Mouse (Mus musculus) right cerebral cortex, postnatal 25 days (tissue): ENCODE results near the gene Twf2.

ENCODE experiments used
- DNase-seq: peaks from one replicate; pipeline ENCODE4 v3.0.0; 2022

Gene Twf2

DNA sequence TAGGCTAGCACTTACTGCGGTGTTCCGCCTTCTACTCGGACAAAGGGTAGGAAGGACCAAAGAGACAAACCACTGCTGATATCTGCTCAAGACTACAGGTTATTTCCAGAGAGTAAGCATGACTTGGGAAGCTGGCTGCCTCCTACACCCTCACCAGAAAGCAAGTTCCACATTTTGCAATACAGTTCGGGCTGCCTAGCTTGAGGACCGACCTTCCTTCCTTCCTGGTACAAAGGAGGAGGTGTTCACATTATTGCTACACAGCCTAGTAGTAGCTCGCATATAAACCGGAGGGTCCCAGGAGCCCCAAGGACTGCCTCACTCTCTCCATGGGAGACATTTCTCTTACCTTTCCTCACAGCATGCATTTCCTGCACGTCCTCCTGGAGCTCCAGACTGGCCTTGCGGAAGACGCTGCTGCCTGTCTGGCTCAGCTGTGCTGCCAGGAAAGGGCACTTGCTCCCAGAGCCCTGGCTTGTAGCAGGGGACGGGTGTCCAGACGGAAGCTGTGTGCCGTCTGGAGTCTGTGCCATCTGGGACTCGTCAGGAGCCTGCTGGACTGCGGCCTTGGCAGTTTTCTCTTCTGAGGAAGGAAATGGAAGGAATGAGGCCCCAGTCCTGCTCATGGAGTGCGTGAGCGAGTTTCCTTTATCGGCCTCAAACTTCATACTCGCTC lies 40.0 kb downstream of the Twf2 start:
- DNase-seq: no peak

DNA sequence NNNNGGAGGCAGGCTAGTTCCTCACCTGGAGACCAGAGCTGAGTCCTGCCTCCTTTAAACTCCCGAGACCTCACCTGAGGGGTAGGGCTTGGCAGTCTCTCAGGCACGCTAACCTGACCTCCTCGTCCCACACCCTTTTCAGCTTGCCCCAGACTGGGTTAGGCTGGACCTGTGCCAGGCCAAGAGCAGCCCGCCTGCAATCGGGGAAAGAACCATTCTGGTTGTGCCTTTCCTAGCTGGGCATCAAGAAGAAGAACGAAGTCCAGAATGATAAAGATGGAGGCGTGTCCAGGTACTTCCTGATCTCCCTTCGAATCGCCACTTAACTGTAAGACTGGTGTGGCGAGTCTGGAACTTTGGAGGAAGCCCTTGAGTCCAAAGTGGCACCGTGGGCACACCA lies 46.6 kb downstream of the Twf2 start:
- DNase-seq: no peak

DNA sequence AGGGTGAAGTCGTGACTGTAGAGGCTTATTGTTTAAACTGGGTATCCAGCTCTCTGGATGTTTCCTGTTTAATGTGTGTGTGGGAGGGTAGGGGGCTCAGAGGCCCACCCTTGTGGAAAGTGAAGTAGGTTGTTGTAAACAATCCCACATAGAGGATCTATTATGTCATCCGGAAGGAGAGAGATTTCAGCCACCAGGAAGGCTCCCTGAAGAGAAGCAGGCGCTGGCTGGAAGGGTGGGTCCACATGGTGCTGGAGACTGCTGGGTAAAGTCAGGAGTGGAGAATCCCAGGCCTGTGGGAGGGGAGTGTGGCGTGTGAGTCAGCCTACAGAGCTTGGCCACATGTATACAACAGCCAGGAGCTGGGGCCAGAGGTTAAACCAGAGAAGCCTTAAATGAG lies 47.3 kb downstream of the Twf2 start:
- DNase-seq: no peak

DNA sequence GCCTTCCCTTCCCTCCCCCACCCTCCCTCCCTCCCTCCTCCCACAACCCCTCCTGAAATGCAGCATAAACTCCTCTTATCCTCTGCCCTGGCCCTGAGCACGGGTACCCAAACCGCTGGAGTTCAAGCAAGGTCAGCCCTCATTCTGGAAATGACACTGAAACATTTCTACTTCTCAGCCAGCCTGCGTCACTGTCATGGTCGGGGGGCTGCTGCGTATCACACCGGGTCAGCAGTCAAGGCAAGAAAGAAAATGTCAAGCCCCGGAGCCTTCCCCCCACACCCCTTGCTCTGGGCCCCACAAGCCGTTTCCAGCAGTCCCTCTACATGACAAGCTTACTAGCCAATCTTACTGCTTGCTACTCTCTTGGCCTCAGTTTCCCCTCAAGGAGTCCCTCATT lies 48.2 kb downstream of the Twf2 start:
- DNase-seq: no peak

DNA sequence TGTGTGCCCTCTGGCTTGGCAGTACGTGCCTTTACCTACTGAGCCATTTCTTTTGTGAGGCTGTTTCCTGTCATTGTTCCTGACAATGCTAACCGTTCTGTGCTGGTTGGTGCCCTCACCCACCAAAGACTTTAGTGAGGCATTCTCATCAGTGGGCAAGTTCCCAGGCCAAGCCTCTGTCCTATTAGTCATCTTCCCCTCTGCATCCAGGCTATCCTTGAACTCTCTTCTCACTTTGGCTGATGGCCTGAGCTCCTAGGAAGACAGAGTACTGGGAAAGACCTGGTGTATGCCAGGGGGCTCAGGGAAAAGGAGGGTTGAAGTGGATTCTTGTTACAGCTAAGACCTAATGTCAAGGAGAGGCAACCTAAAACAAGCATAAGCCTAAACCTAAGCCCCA lies 51.1 kb downstream of the Twf2 start:
- no peak for DNase-seq

DNA sequence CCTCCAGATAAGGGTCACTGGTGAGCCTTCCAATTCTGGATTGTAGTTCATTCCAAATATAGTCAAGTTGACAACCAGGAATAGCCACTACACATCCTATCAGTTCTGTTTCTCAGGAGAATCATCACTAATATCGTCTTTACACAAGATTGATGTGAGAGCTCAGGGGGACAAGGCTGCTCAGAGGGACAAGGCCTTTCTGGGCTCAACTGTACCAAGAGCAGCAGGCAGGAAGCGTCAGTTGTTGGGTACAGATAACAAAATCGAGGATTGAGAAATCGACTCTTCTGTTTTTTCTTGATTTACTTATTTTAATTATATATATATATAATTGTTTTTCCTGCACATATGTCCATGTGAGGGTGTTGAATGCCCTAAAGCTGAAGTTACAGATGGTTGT lies 55.5 kb downstream of the Twf2 start:
- DNase-seq: no peak

DNA sequence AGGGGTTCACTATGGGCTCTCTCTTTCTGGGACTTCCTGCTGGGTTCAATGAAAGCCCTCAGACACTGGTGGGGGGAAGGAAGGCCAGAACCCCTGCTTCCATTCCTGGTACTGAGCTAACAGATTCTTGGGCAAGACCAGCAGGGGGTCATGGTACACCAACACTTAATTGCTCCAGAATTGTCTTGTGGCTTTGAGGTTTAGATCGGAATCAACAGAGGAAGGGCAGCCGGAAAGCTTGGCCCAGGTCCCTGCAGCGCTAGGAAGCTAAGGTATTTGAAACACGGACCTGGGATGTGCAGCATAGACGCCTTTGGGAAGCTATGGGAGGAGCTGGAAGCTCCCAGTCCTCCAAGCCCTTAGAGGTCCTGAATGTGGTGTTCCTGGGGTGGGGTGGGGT lies 56.1 kb downstream of the Twf2 start:
- no peak for DNase-seq

DNA sequence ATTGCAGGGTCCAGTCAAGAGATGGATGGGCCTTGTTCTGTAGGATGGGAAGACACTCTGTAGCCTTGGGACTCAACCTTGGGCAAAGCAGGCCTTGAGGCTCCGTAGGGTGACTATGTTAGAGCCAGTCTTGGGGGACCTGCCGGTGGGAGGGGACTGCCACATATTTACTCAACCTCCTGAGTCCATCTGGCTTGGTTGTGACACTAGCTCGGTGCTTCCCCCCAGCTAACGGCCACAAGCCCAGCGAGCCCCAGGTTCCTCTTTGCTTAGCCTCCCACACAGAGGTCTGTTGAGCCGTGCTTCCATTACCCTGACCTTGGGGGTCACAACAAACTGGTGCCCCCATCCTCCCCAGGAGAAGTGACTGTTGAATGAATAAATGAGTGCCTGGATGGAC lies 58.1 kb downstream of the Twf2 start:
- DNase-seq: no peak

DNA sequence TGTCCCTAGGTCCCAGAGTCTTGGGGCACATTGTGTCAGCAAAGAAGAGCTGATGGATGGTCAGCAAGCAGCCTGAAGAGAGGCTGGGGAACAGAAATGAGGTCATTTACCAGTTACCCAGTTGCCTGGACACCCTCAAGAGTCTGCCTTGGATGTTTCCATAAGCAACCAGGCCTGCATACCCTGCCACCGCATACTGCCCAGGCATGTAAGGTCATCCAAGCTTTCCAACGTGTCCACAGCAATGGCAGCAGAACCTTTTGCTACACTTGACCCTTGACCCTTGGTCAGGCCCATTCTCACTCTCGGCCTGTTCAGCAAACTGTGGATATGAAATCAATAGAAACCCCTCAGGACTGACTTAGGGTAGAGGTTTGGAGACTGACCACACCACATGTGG lies 58.6 kb downstream of the Twf2 start:
- DNase-seq: no peak

DNA sequence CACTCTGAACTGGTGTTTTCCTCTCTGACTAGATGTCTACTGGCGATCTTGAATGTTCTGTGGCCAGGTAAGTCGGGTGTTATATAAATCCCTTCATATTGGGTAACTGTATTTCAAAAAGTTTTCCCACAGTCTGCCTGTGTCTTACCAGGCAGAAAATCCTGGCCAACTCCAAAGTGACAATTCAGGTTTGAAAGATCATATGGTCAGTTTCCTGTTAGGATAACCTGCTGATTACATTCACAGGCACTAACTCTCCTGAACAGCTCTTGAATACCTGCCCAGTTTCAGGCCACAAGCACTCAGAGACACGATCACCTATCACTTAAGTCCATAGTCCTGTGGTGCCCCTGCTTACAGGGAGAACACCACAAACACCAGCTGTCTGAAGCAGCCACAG lies 59.2 kb downstream of the Twf2 start:
- no peak for DNase-seq

DNA sequence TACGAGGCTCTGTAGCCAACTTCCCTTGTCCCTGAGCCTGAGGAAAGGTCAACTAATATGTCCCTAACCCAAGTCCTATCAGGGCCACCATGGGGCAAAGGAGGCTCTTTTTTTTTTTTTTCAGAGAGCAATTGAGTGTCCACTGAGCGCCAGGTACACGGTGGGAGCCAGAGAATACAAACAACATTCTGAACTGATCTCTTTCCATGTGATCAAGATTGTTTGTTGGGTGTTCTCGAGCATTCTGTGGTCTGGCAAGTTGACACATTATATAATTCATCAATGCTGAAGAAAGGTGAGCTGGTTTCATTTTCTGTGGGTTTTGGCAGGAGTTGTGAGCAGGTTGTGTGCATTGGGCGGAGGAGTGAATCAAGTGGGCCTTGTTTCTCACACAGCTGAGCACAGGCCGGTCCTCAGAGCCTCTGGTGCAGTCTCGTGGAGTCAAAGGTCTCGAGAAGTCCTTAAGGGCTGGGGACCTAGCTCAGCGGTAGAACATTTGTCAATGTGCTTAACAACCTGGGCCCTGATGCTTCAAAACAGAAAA lies 60.5 kb downstream of the Twf2 start:
- no peak for DNase-seq
